Mouse (Mus musculus): ENCODE results near the gene C2cd3. TPM values are rescaled to one million over a fixed set of nuclear protein-coding genes. Genes with fewer than 3 reads are reported as not detected.

C2cd3 gene
- polyA plus RNA-seq, 1 experiment from 2014 or later = 28.9 TPM

DNA sequence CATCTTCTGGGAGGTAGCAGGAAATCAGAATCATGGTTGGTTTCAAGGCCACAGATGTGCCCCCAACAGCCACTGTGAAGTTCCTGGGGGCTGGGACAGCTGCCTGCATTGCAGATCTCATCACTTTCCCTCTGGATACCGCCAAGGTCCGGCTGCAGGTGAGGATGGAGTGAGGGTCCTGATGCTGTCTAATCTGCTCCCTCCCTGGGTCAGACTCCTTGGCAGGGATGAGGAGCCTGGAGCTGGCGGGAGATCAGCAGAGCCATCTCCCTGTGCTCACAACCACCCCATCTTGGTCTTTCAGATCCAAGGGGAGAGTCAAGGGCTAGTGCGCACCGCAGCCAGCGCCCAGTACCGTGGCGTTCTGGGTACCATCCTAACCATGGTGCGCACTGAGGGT lies 124.8 kb downstream of the C2cd3 start:
- Histone ChIP-seq H3K4me1 (replicated peaks; ENCODE audit: control insufficient read depth, insufficient read depth, low read length) (peaks cover 19% of the 10 kb centered on the region), H3K27ac (ENCODE audit: low read length) (no peak overlapping the region), H3K4me3 (replicated peaks; ENCODE audit: low read length) (no peak overlapping the region), H3K9ac (replicated peaks; ENCODE audit: low read depth, low read length) (no peak overlapping the region), H3K27me3 (replicated peaks; ENCODE audit: control insufficient read depth, insufficient read depth, low read length) (no peaks in the 10 kb centered on the region), H3K9me3 (ENCODE audit: control insufficient read depth, low read length) (no peaks in the 10 kb centered on the region), H3K4me2 (ENCODE audit: low read length) (no peak overlapping the region), H3K36me3 (ENCODE audit: control insufficient read depth, insufficient read depth) (no peaks in the 10 kb centered on the region)
- WGBS = 97% methylated on average over 9 of the region's 9 CpGs
- ATAC-seq = no peak

DNA sequence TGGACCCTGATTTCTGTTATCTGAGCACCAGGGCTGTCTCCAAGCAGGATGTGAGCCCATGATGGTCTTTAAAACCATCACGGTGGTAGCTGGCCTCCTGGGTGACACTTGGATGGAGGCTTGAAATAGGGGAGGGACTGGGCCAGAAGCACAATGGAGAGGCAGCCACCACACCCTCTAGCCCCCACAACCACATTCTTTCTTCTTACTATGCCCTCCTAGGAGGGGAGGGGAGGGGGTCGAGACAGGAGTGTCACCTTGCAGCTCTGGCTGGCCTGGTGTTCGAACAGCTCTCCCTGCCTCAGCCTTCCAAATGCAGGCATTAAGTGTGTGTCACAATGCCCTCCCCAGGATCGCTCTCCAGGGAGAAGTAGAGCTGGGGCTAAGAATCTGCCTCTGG lies 125.4 kb downstream of the C2cd3 start:
- no peaks in the 10 kb centered on the region for H3K27me3 ChIP-seq (replicated peaks; ENCODE audit: control insufficient read depth, insufficient read depth, low read length)
- H3K4me3 ChIP-seq (replicated peaks; ENCODE audit: low read length) = no peak overlapping the region
- WGBS = 92% methylated on average over 4 of the region's 4 CpGs
- no peak for ATAC-seq
- no peak overlapping the region for H3K4me2 ChIP-seq (ENCODE audit: low read length)
- H3K9ac ChIP-seq (replicated peaks; ENCODE audit: low read depth, low read length) = no peak overlapping the region
- no peaks in the 10 kb centered on the region for H3K9me3 ChIP-seq (ENCODE audit: control insufficient read depth, low read length)
- H3K4me1 ChIP-seq (replicated peaks; ENCODE audit: control insufficient read depth, insufficient read depth, low read length) = peaks cover 19% of the 10 kb centered on the region
- no peaks in the 10 kb centered on the region for H3K36me3 ChIP-seq (ENCODE audit: control insufficient read depth, insufficient read depth)
- H3K27ac ChIP-seq (ENCODE audit: low read length) = no peak overlapping the region

DNA sequence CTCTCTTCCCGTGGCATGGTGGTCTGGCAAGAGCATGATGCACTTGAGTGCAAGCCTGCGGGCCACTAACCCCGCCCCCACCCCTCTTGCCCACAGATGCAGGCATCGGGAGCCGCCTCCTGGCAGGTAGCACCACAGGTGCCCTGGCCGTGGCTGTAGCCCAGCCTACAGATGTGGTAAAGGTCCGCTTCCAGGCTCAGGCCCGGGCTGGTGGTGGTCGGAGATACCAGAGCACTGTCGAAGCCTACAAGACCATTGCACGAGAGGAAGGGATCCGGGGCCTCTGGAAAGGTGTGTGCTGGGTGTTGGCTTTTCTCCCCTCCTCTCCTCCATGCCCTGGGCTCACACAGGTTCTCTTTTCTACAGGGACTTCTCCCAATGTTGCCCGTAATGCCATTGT lies 125.9 kb downstream of the C2cd3 start:
- no peak overlapping the region for H3K4me2 ChIP-seq (ENCODE audit: low read length)
- no peak for ATAC-seq
- no peaks in the 10 kb centered on the region for H3K36me3 ChIP-seq (ENCODE audit: control insufficient read depth, insufficient read depth)
- WGBS = 92% methylated on average over 13 of the region's 13 CpGs
- no peak overlapping the region for H3K27ac ChIP-seq (ENCODE audit: low read length)
- no peaks in the 10 kb centered on the region for H3K27me3 ChIP-seq (replicated peaks; ENCODE audit: control insufficient read depth, insufficient read depth, low read length)
- H3K9ac ChIP-seq (replicated peaks; ENCODE audit: low read depth, low read length) = no peak overlapping the region
- H3K4me3 ChIP-seq (replicated peaks; ENCODE audit: low read length) = no peak overlapping the region
- H3K9me3 ChIP-seq (ENCODE audit: control insufficient read depth, low read length) = no peaks in the 10 kb centered on the region
- H3K4me1 ChIP-seq (replicated peaks; ENCODE audit: control insufficient read depth, insufficient read depth, low read length) = peaks cover 15% of the 10 kb centered on the region

DNA sequence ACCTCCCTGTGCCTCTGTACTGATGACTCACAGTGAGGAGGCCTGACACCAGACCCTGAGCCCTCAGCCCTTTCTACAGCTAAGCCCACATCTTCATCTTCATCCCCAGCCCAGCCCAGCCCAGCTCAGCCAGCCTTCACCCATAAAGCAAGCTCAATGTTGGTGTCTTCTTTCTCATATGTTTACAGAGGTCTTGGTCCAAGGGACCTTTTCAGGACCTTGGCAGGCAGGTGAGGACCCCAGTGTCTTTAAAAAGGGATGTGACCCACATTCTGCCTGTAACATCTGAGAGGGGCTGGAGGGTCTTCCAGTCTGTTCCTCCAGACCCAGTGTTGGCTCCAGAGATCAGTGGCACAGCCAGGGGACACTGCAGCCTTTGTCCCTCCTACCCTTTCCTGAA lies 127.4 kb downstream of the C2cd3 start:
- Histone ChIP-seq H3K4me1 (replicated peaks; ENCODE audit: control insufficient read depth, insufficient read depth, low read length) (peaks cover 6% of the 10 kb centered on the region; the same call in 1 of the 2 replicates), H3K27ac (ENCODE audit: low read length) (no peak overlapping the region), H3K9ac (replicated peaks; ENCODE audit: low read depth, low read length) (no peak overlapping the region), H3K4me3 (replicated peaks; ENCODE audit: low read length) (no peak overlapping the region), H3K4me2 (ENCODE audit: low read length) (no peak overlapping the region), H3K36me3 (ENCODE audit: control insufficient read depth, insufficient read depth) (no peaks in the 10 kb centered on the region), H3K27me3 (replicated peaks; ENCODE audit: control insufficient read depth, insufficient read depth, low read length) (no peaks in the 10 kb centered on the region), H3K9me3 (ENCODE audit: control insufficient read depth, low read length) (no peaks in the 10 kb centered on the region)
- no peak for ATAC-seq

GRCm38 (mm10) chr7:100500276-100500977 lies 128.4 kb downstream of the C2cd3 start:
- Histone ChIP-seq H3K9ac (replicated peaks; ENCODE audit: low read depth, low read length) (no peak overlapping the region), H3K27me3 (replicated peaks; ENCODE audit: control insufficient read depth, insufficient read depth, low read length) (no peaks in the 10 kb centered on the region), H3K4me1 (replicated peaks; ENCODE audit: control insufficient read depth, insufficient read depth, low read length) (peaks cover 4% of the 10 kb centered on the region; the same call in 1 of the 2 replicates), H3K9me3 (ENCODE audit: control insufficient read depth, low read length) (no peaks in the 10 kb centered on the region), H3K27ac (ENCODE audit: low read length) (no peak overlapping the region), H3K4me3 (replicated peaks; ENCODE audit: low read length) (no peak overlapping the region), H3K36me3 (ENCODE audit: control insufficient read depth, insufficient read depth) (no peaks in the 10 kb centered on the region), H3K4me2 (ENCODE audit: low read length) (no peak overlapping the region)
- 77% methylated on average over 16 of the region's 16 CpGs for WGBS
- no peak for ATAC-seq

- H3K4me3 ChIP-seq (replicated peaks; ENCODE audit: low read length) = no peak overlapping the region
- 73% methylated on average over 6 of the region's 6 CpGs for WGBS
- no peak for ATAC-seq
Observed at GRCm38 (mm10) chr7:100501027-100501843, 129.2 kb downstream of the C2cd3 start.

GRCm38 (mm10) chr7:100501844-100502373 lies 129.9 kb downstream of the C2cd3 start:
- Histone ChIP-seq H3K27ac (ENCODE audit: low read length) (no peak overlapping the region), H3K4me1 (replicated peaks; ENCODE audit: control insufficient read depth, insufficient read depth, low read length) (no peaks in the 10 kb centered on the region), H3K36me3 (ENCODE audit: control insufficient read depth, insufficient read depth) (no peaks in the 10 kb centered on the region), H3K9me3 (ENCODE audit: control insufficient read depth, low read length) (no peaks in the 10 kb centered on the region), H3K9ac (replicated peaks; ENCODE audit: low read depth, low read length) (no peak overlapping the region), H3K27me3 (replicated peaks; ENCODE audit: control insufficient read depth, insufficient read depth, low read length) (no peaks in the 10 kb centered on the region), H3K4me2 (ENCODE audit: low read length) (no peak overlapping the region), H3K4me3 (replicated peaks; ENCODE audit: low read length) (no peak overlapping the region)
- WGBS = 66% methylated on average over 2 of the region's 2 CpGs
- ATAC-seq = no peak

More at GRCm38 (mm10) chr7:100501027-100501843, 129.2 kb downstream of the C2cd3 start:
- Histone ChIP-seq H3K27me3 (replicated peaks; ENCODE audit: control insufficient read depth, insufficient read depth, low read length) (no peaks in the 10 kb centered on the region), H3K9ac (replicated peaks; ENCODE audit: low read depth, low read length) (no peak overlapping the region), H3K36me3 (ENCODE audit: control insufficient read depth, insufficient read depth) (no peaks in the 10 kb centered on the region), H3K4me2 (ENCODE audit: low read length) (no peak overlapping the region), H3K27ac (ENCODE audit: low read length) (no peak overlapping the region), H3K9me3 (ENCODE audit: control insufficient read depth, low read length) (no peaks in the 10 kb centered on the region), H3K4me1 (replicated peaks; ENCODE audit: control insufficient read depth, insufficient read depth, low read length) (no peaks in the 10 kb centered on the region; the same call in 1 of the 2 replicates)

GRCm38 (mm10) chr7:100502374-100502922 lies 130.4 kb downstream of the C2cd3 start:
- Histone ChIP-seq H3K27ac (ENCODE audit: low read length) (no peak overlapping the region), H3K36me3 (ENCODE audit: control insufficient read depth, insufficient read depth) (no peaks in the 10 kb centered on the region), H3K27me3 (replicated peaks; ENCODE audit: control insufficient read depth, insufficient read depth, low read length) (no peaks in the 10 kb centered on the region), H3K4me2 (ENCODE audit: low read length) (no peak overlapping the region), H3K9me3 (ENCODE audit: control insufficient read depth, low read length) (no peaks in the 10 kb centered on the region), H3K4me3 (replicated peaks; ENCODE audit: low read length) (no peak overlapping the region), H3K4me1 (replicated peaks; ENCODE audit: control insufficient read depth, insufficient read depth, low read length) (no peaks in the 10 kb centered on the region), H3K9ac (replicated peaks; ENCODE audit: low read depth, low read length) (no peak overlapping the region)
- WGBS = 79% methylated on average over 7 of the region's 7 CpGs
- no peak for ATAC-seq

- H3K4me3 ChIP-seq (replicated peaks; ENCODE audit: low read length) = no peak overlapping the region
- no peak overlapping the region for H3K27ac ChIP-seq (ENCODE audit: low read length)
- no peak for ATAC-seq
- H3K9me3 ChIP-seq (ENCODE audit: control insufficient read depth, low read length) = no peaks in the 10 kb centered on the region
- no peak overlapping the region for H3K9ac ChIP-seq (replicated peaks; ENCODE audit: low read depth, low read length)
- H3K27me3 ChIP-seq (replicated peaks; ENCODE audit: control insufficient read depth, insufficient read depth, low read length) = no peaks in the 10 kb centered on the region
- H3K4me1 ChIP-seq (replicated peaks; ENCODE audit: control insufficient read depth, insufficient read depth, low read length) = no peaks in the 10 kb centered on the region
- H3K4me2 ChIP-seq (ENCODE audit: low read length) = no peak overlapping the region
- H3K36me3 ChIP-seq (ENCODE audit: control insufficient read depth, insufficient read depth) = no peaks in the 10 kb centered on the region
- WGBS = 98% methylated on average over 5 of the region's 5 CpGs
Observed at GRCm38 (mm10) chr7:100503076-100503475, 131.0 kb downstream of the C2cd3 start.
